Mouse (Mus musculus) hindbrain, embryonic 13.5 days (tissue): ENCODE results near the gene Slc25a36. TPM values are rescaled to one million over a fixed set of nuclear protein-coding genes. Genes with fewer than 3 reads are reported as not detected.

Experiments used
- polyA plus RNA-seq: library from polyadenylated mRNA; unstranded; fragments of >200 nt; fragmentation: Nextera tagmentation; extraction: Ambion mirVana; gene quantifications from 2 replicates; pipeline ENCODE4 v1.2.1, GENCODE M21; 2015

Slc25a36 gene
- polyA plus RNA-seq, 1 experiment from 2014 or later: 85.5 TPM

Other genes starting within 250 kb of the Slc25a36 start
- 55.7 and 57.4 TPM in 2 replicates for gene Pxylp1, start 218.5 kb downstream of the Slc25a36 start, polyA plus RNA-seq
- 50.3 and 52.3 TPM in 2 replicates for gene Spsb4, start 92.3 kb downstream of the Slc25a36 start, polyA plus RNA-seq